Mouse (Mus musculus) MN1 (cell line): ENCODE results near the gene Hsd17b13.
A peak's percentile ranks its signal among the peaks of the same experiment; 100 is the strongest.

Source experiments
- DNase-seq: peaks from one replicate; pipeline ENCODE4 v3.0.0-alpha.2; 2016; ENCODE audit warnings: low spot score

The Hsd17b13 gene

DNA sequence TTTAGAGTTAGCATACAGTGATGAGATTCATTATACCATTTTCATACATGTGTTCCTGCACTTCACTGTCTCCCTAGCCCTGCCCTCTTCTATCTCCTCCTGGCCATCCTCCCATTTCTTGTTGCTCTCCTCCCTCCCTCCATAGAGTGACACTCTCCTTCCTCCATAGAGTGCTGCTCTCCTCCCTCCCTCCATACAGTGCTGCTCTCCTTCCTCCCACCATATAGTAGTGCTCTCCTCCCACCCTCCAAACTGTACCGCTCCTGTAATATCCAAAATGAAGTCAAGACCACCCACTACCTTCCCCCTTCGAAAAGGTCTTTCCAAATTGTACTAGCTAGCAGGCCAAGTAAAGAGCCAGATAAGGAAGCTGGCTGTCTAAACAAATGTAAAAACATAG, 53.5 kb downstream of the Hsd17b13 start:
- no peak for DNase-seq

- no peak for DNase-seq
Observed at GRCm38 (mm10) chr5:103923101-103923500, 54.1 kb downstream of the Hsd17b13 start.

DNA sequence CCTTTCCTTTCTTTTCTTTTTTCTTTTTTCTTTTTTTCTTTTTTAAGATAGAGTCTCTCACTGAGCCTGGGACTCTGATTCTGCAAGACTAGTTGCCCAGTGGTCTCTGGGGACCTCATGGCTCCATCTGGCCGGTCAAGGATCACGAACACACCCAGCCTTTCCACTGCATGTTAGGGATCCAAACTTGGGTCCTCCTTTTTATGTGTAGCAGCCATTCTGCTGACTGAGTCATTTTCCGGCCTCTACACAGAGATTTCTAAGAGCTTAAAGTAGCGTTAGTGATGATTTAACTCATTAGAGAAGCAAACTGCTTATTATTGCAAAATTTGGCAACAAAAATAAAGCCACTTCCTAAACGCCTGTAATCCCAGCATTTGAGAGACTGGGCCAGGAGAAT, 54.8 kb downstream of the Hsd17b13 start:
- DNase-seq: no peak

DNA sequence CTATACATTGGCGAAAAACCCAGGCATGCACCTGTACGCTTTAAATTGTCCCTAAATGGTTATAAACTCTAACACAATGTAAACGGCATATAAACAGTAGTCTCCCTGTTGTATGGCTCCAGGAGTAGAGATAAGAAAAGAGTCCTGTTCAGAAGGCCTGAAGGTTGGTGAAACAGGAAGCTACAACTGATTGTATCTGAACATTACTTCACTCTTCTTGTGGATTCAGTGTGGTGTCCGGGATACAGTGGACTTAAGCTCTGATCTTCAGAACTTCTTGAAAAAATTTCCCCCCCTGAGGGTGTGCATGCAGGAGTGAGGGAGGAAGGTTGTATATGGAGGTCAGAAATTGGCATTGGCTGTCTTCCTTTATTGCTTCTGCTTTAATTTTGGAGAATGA, 57.7 kb downstream of the Hsd17b13 start:
- DNase-seq: no peak

DNA sequence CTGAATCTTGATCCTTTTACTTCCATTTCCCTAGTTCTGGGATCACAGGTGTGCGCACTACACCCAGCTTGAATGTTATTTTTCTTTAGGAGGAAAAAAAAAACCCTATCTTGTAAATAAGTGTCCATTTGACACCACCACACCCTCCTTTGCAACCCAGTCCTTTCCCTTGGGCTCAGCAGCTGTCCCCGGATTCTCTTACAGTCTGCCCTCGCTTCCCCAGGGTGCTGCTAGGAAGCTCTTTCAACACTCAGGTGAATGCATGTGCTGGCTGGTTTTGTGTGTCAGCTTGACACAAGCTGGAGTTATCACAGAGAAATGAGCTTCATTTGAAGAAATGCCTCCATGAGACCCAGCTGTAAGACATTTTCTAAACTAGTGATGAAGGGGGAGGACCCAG, 59.0 kb downstream of the Hsd17b13 start:
- no peak for DNase-seq

GRCm38 (mm10) chr5:103917357-103917895, 59.8 kb downstream of the Hsd17b13 start:
- no peak for DNase-seq

- no peak for DNase-seq
Observed at GRCm38 (mm10) chr5:103916595-103917356, 60.4 kb downstream of the Hsd17b13 start.

DNA sequence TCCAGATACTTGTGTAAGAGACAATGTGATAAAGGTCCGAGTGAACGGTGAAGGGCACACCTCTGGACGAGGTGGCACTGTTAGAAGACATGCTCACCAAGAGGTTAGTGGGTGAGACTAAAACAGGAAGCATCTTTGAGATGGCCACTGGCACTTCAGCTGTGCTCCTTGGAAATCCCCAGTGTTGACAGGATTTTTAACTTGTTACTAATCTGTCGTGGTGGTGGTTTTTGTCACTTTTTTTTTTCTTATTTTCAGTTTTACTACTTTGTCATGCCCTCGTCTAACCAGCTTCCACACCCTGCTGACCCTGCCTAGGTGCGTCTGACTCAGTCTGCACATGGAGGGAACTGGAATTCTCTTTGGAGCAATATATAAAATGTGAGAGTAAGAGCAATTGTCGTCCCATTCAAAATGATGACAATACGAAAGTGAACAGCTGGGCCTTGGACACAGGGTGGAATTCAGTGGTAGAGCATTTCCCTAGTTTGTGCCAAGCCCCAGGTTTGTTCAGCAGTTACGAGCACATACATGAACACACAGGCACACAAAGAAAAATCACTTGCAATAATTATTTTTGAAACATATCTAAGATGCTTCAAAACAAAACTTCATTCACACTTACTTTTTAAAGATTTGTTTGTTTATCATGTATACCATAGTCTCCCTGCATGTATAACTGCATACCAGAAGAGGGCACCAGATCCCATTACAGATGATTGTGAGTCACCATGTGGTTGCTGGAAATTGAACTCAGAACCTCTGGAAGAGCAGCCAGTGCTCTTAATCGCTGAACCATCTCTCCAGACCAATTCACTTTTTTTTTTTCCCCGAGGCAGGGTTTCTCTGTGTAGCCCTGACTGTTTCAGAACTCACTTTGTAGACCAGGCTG, 62.6 kb downstream of the Hsd17b13 start:
- DNase-seq: no peak

DNA sequence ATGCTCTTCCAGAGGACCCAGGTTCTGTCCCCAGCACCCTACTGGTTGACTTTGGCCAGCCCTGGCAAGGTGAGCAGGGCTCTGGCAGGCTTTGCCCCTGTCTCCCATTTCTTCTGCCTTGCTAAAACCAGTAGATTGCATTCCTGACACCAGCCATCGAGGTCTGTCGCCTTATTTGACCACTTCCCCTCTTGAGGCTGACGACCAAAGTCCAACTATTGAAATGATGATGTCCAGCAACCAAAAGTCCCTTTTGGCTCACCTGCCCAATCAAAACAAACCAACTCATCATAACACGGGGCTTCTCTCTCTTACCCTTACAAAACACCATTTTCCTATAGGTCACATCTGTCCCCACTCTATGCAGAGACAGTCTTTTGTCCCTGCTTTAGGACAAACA, 64.1 kb downstream of the Hsd17b13 start:
- no peak for DNase-seq

DNA sequence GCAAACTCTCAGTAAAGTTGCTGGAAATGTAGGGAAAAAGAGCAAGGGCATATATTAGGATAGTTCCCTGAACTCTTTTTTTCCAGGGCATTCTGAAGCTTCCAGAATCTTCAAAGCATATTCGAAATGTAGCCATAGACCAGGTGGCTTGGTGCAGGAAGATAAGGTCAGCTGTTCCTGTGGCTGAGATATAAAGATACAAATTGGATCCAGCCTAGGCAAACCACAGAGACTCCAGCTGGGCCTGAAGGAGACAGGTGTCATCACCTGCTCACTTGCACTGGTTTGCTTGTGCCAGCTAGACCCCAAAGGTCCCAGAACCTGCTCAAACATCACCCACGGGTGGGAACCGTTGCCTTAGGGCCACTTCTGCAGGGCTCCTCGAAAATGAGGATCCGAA, 65.7 kb downstream of the Hsd17b13 start:
- DNase-seq: no peak

- DNase-seq: peak; percentile 90
Observed at GRCm38 (mm10) chr5:103910748-103911409, 66.3 kb downstream of the Hsd17b13 start, which contains the start of gene Klhl8. TSS of gene Klhl8 (minus strand) at chr5:103911259.

DNA sequence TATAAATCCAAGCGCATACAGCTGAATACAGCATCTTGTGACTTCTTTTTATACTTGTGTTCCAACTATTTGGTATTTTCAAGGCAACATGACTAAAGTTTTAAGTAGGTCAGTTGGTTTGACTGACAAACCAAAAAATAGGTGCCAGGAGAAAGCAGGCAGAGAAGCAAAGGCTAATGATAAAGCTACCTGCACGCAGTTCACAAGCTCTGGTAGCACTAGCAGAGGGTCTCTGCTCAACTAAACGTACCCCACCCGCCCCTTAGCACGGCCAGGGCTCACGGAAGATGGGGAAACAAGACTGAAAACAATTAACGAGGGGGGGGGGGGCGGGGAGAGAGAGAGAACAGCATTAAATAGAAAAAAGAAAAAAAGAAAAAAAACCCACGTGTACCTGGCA, 67.1 kb downstream of the Hsd17b13 start:
- DNase-seq: no peak

- DNase-seq: no peak
Observed at GRCm38 (mm10) chr5:103909466-103909865, 67.7 kb downstream of the Hsd17b13 start.

- DNase-seq: no peak
Observed at GRCm38 (mm10) chr5:103908851-103909250, 68.4 kb downstream of the Hsd17b13 start.

GRCm38 (mm10) chr5:103907844-103908243, 69.4 kb downstream of the Hsd17b13 start:
- no peak for DNase-seq

DNA sequence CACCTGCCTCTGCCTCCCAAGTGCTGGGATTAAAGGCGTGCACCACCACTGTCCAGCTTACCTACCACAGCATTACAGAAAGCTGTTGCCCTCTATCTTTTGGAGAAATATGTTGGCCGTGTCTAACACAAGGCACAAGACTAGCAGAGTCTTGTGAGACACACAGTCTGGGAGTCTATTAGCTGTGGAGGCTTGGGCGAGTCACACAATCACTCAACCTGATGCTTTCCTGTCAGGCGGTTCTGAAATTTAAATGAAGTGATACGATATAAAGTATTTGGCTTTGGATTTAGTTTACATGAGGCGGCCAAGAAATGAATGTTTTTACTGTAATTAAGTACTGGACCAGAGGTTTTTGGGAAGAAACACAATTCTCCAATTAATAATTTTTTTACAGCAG, 71.0 kb downstream of the Hsd17b13 start:
- DNase-seq: no peak
